Mouse (Mus musculus) adrenal gland, postnatal 14 days (tissue): Measurements from ENCODE around the gene Qrsl1. TPM values are rescaled to one million over a fixed set of nuclear protein-coding genes. Genes with fewer than 3 reads are reported as not detected.
"Not testable (repeated sequence)": the region's sequence is repeated elsewhere in the genome, so short reads cannot be mapped to it uniquely, and the experiment has no call there.

ENCODE experiments used
- DNase-seq: peaks from one replicate; pipeline ENCODE4 v3.0.0; 2021; ENCODE audit warnings: mixed read lengths
- long read RNA-seq, 2 experiments: library from polyadenylated mRNA; stranded (forward); transcript quantifications; one replicate each; pipeline ENCODE4 v2.0.0; 2021
- total RNA-seq: library from RNA; stranded (reverse); gene quantifications from 2 replicates; pipeline ENCODE4 v1.2.3, GENCODE M21; 2021

The Qrsl1 gene
- 14.0 and 18.4 TPM in 2 replicates for total RNA-seq
- long read RNA-seq, experiment 1, transcript Qrsl1-201 (11 exons, 1,981 nt): major isoform, 18 of 23 reads
- long read RNA-seq, experiment 1, partial matches to known transcripts: 3 of 23 reads
- long read RNA-seq, experiment 1, other reads (novel, unspliced or antisense): 0 of 23 reads
- long read RNA-seq, experiment 2, transcript Qrsl1-201 (11 exons, 1,981 nt): major isoform, 12 of 16 reads
- long read RNA-seq, experiment 2, partial matches to known transcripts: 2 of 16 reads
- long read RNA-seq, experiment 2, other reads (novel, unspliced or antisense): 2 of 16 reads

- DNase-seq: peak; percentile 95
These were observed at the start of gene Qrsl1, which contains the start of gene Rtn4ip1 for GRCm38 (mm10) chr10:43901578-43902194. TSS of gene Qrsl1 (minus strand) at chr10:43901745. TSS of gene Rtn4ip1 (plus strand) at chr10:43901807.

- DNase-seq: no peak
These were observed 43.9 kb upstream of the Qrsl1 start for GRCm38 (mm10) chr10:43945435-43945834.

GRCm38 (mm10) chr10:43943736-43944135 lies 42.2 kb upstream of the Qrsl1 start:
- DNase-seq: no peak

GRCm38 (mm10) chr10:43939136-43939662 lies 37.7 kb upstream of the Qrsl1 start:
- DNase-seq: no peak

GRCm38 (mm10) chr10:43928596-43928995 lies 27.1 kb upstream of the Qrsl1 start:
- no peak for DNase-seq

- DNase-seq: no peak
These were observed 26.2 kb upstream of the Qrsl1 start for GRCm38 (mm10) chr10:43927736-43928135.

DNA sequence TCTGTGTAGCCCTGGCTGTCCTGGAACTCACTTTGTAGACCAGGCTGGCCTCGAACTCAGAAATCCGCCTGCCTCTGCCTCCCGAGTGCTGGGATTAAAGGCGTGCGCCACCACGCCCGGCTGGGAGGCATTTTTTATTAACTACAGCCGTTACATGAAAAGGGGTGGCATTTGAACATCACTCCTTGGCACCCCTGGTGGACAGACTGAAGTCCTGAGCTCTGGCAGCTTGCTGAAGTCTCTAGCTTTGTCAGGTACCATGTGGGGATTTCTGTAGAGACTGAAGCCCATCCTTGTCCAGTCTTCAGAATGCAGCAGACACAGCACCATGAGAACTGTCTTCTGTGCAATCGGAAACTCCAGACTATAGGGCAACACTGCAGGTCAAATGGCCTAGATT lies 24.2 kb upstream of the Qrsl1 start:
- not testable (repeated sequence) for DNase-seq

GRCm38 (mm10) chr10:43923096-43923495 lies 21.6 kb upstream of the Qrsl1 start:
- peak; percentile 27 for DNase-seq

GRCm38 (mm10) chr10:43918696-43919608 lies 17.4 kb upstream of the Qrsl1 start:
- DNase-seq: peak; percentile 90

GRCm38 (mm10) chr10:43916737-43917136 lies 15.2 kb upstream of the Qrsl1 start:
- DNase-seq: no peak

GRCm38 (mm10) chr10:43916181-43916580 lies 14.6 kb upstream of the Qrsl1 start:
- DNase-seq: no peak

DNA sequence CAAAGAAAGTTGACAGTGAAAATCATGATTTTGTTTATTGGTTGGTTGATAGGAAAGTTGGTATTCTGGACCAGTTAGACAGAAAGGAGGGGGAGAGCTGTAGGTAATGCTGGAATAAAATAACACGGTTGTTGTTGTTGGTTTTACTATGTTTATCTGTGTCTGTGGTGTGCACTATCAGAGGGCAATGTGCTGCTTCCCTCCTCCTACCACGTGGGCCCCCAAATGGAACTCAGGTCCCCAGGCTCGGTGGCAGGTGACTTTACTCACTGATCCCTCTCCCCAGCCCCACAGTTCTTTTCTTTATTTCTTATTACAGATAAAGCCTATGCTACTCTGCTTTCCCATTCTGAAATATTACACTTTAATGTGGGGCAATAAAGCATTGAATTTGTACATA lies 10.7 kb upstream of the Qrsl1 start:
- no peak for DNase-seq

DNA sequence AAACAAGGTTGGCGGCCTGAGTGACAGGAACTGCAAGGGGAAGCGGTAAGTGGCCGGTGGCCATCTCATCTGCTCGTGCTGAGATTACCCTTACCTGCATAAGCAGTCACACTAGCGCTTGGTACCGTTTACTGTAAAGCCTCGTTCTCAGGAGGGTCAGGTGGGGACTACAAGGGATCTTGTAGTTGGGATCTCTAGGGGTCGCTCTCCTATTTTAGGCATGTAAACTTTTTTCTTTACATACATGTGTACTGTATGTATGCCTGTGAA lies 9.3 kb upstream of the Qrsl1 start:
- DNase-seq: no peak

DNA sequence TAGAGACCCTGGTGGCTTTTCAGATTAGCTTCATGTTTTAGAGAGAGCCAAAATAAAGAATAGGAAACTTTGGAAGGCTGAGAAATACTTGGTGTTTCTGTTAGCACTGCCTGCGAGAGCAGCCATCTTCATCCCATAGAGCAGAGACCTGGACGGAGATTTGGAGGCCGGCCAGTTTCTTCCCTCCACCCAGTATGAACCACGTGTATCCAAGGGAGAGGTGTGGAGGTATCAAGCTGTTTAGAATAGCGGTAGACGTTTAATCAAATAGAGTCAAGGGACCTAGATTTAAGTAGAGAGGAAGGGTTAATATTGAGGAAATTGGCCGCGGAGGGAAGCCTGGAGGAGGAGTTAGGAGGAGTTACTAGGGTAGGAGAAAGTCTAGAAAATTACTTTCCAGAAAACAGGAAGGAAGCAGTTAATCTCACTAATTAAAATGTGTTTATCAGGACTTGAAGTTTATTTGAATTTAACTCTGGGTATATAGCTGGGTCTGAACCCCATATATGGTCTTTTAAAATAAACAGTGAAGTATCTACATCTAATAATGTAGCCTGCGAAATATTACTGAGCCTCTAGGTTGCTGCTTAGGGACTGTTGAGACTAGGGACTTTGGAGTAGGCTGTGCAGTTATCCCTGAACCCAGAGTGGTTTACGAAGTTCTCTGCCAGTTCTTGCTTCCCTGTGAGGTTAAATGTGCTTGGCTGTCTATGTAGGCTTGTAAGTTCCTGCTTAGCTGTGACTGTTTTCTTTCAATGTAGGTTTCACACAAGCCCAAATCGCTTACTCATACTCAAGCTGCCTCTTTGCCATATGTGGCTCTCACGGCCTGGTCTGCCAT lies 8.7 kb upstream of the Qrsl1 start:
- DNase-seq: no peak

GRCm38 (mm10) chr10:43904569-43904968 lies 3.0 kb upstream of the Qrsl1 start:
- DNase-seq: no peak

- DNase-seq: no peak
These were observed 518 bp downstream of the Qrsl1 start for GRCm38 (mm10) chr10:43900883-43901570.

GRCm38 (mm10) chr10:43898276-43898675 lies 3.3 kb downstream of the Qrsl1 start:
- DNase-seq: no peak

DNA sequence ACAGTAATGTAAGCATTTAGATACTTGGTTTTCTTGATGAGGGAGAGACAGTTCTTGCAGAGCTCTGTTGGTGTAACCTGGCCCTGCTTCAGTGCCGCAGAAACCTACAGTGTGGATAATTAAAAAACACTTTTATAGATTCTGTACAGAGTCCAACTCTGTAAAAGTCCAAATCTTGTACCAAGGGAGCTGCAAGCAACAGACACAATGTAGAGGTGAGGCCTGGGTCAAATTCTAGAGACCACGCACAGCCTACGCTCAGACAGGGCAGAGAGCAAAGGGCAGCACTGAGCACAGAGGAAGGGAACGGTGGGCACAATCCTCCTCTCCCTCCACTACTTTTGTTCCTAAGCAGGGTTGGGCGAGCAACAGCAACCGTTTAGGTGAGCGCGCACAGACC lies 5.5 kb downstream of the Qrsl1 start:
- no peak for DNase-seq

- DNase-seq: no peak
These were observed 8.6 kb downstream of the Qrsl1 start for GRCm38 (mm10) chr10:43892971-43893370.

DNA sequence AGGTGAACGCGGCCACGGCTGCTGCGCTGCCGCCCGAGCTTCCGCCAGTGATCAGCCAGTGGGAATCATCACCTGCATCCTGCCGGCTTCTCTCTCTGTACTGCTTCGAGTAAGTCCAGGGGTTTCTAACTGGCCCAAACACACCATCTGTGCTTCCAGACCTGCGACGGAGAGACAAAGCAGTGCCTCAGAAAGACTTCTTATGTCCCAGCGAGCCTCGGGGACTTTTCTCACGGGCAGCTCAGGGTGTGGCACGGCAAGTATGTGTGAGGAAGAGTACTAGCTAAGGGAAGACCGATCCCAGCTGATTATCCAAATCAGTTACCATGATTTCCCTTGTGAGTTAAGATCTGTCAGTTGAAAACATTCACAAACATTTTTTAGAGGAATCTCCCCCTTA lies 12.6 kb downstream of the Qrsl1 start:
- DNase-seq: no peak

GRCm38 (mm10) chr10:43887676-43888075 lies 13.9 kb downstream of the Qrsl1 start:
- DNase-seq: no peak
